Mouse (Mus musculus): ENCODE results near the gene Chrng.
A peak's percentile ranks its signal among the peaks of the same experiment; 100 is the strongest.

The Chrng gene

DNA sequence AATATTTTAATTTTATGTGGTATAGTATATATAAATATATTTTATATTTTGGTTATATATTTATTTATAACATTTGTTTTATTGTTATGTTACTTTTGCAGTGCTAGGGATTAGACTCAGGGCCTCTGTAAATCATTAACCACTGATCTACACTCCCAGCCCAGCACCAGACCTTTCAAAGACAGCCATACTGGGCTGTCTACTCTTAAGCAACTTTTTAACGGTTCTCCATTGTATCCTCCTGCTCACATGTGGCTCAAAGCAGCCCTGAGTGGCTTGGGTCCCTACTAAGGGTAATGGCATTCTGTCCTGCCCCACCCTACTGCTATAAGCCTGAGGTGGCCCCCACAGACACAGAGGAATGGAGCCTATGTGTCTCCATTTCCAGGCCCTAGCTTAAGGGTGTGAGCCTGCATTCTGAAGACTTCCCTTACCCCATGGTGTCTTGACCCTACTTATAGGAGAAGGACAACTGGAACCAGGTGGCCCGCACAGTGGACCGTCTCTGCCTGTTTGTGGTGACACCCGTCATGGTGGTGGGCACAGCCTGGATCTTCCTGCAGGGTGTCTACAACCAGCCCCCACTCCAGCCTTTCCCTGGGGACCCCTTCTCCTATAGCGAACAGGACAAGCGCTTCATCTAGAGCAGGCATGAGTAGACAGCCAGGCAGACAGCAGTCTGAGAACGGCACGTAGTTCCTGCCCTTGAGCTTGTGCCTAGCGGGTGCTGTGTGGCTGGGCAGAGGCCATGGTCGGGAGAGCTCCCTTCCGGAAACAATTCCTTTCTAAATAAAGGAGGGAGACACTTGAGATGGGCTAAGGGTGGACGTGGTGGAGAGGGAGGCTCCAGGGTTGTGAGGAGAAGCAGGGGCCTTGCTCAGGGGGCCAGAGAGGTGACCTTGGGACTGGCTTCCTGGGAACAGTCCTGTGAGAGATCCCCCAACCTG, 6.1 kb upstream of the Chrng start:
- no peak for DNase-seq (ENCODE audit: low spot score)

DNA sequence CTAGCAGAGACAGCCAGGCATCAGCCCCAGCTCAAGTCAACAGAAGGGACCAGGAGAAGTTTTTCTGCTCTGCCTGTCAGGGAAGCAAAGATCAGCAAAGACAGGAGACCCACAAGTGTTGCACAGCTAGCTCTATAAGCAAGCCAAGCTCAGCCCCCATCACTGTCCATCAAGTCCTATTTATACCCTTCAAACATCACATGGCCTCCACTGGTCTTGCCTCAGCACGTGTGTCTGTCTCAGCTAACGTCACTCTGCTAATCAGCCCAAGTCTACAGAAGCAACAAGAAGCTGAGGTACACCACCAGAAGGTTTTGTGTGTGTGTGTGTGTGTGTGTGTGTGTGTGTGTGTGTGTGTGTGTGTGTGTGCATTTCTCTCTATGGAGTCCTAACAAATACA, 3.6 kb upstream of the Chrng start:
- no peak for DNase-seq (ENCODE audit: low spot score)

DNA sequence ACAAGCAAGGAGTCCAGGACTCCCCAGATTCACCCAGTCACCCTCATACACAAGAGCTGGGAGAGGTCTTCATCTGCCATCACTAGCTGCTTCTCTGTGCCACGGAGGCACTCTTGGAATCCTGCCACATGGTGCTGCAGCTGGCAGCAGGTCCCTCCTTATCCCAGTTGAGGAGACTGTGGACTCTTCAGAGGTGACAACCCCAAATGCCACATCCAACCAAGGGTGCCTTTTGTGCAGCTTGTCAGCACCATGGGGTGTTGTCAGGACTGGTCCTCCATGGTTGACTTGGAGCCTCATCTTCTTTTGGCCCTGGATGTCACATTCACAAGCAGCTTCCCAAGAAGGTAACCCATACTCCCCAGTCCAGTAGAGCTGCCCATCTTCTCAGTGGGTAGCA, 2.6 kb upstream of the Chrng start:
- no peak for DNase-seq (ENCODE audit: low spot score)

DNA sequence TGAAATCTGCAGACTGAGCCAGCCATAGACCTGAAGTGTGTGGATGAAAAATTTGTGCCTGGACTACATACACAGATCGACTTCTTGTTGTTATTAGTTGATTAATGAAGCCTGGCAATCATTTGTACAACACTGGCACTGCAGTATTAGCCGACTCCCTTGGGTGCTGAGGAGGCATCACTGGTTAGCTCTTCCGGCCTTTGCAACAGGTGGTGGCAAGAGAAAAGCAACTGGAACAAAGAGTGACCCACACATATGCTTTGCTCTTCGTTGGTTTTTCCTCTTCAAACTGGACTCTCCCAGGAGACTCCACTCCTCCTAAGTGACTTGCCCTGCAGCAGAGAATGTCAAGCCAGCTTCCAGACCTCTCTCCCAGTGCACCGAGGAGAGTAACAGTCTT, 678 bp upstream of the Chrng start:
- DNase-seq (ENCODE audit: low spot score) = no peak

DNA sequence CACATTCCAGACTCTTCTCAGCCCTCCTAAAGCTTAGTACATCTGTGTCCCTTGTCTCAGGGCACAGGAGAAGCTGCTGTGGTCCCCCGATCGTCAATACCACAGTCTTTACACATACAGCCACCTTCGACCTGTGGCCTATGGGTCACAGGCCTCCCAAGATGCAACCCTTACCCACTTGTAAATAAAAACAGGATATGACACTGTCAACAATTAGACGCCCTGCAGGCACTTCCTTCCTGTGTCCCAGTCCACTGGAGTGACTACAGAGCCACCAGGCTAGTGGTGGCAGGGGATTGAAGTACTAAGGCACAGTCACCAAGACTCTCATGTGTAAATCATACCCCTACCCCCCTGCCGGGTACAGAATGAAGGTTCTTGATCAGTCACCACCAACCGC, 581 bp downstream of the Chrng start:
- DNase-seq (ENCODE audit: low spot score) = no peak

DNA sequence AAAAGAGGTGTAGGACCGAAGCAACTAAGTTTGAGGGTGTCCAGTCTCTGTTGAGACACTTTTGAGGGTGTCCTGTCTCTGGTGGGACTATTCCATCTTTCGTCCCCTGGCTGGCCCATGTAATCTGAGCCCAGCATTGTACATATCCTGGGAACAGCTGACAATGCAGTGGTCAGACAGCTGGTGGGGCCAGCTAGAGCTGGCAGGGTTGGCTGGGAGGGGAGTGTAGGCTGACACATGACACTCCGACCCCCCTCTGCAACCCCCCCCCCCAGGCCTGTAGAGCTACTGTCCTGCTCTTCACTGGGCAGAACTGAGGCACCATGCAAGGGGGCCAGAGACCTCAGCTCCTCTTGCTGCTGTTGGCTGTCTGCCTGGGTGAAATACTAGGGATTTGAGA, 1.0 kb downstream of the Chrng start:
- DNase-seq (ENCODE audit: low spot score) = no peak

DNA sequence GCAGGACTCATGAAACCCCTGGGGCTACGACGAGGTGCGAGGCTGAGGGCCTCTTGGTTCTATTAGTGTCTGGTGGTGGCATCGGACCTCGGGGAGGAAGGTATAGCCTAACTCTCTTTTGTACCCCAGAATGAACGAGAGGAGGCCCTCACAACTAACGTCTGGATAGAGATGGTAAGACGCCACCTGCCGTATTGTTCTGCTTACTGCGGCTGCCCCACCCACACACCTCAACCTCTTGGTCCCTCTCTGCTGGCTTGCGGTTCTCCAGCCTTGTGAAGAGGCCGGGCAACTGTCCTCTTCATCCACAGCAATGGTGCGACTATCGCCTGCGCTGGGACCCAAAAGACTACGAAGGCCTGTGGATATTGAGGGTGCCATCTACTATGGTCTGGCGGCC, 1.9 kb downstream of the Chrng start:
- no peak for DNase-seq (ENCODE audit: low spot score)

DNA sequence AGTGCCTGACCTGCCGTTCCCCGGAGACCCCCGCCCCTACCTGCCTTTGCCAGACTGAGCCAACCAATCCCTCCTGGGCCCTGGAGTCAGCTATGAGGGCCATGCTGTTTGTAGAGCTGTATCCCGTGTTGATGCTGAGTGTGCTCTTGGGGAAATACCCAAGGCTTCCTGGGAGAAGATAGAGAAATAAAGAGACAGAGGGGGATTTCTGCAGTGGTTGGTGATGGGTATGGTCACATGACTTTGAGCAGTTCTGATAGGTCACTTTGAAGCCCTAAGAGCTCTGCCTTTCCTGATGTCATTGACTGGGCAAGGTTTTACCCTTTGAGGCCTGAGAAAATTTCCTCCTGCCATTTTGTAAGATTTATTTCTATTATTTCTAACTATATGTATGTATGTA, 7.0 kb downstream of the Chrng start:
- DNase-seq (ENCODE audit: low spot score) = no peak

DNA sequence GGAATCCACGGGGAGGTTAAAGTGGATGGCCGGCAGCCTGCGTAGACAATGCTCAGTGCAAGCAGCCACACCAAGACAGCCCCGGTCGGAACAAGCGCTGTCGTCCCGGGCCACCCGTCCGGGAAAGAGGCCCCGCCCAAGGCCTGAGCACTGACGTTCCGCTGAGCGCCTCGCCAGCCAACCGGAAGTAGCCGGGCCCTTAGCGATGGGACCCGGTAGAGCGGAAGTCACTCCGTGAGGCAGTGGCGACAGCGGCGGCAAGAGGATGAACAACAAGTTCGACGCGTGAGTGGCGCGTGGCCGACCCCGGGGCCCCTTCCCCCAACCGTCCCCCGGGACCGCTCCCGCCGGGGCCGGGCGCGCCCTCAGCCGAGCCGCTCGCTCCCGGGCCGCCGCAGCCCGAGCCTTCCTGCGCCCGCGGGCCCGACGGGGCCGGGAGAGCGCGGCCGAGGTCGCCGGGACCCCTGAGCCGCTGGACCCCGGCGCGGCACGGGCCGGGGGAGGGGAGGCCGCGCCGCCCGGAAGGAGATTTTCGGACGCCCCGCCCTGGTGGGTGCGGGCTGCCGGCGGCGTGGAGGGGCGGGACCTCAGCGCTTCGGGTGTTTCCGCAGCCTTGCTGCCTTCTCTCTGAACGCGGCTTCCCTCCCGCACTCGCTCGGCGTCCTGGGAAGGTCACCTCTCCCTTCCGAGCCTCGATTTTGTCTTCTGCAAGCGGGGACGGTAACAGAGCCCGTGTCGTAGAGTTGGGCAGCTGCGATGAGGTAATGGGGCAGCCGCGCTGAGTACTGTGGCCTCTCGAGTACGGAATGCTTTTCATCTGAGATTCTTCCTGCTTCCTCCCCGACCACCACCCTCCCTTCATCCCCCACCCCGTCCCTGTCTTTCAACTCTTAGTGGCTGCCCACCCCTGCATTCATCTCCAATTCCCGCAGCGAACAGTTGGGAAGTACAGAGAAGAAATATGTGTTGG, 9.6 kb downstream of the Chrng start, which contains the start of gene Eif4e2:
TSS of gene Eif4e2 (plus strand) at position 180 of the 970 bp plus-strand sequence.
- DNase-seq (ENCODE audit: low spot score) = peak; percentile 79

DNA sequence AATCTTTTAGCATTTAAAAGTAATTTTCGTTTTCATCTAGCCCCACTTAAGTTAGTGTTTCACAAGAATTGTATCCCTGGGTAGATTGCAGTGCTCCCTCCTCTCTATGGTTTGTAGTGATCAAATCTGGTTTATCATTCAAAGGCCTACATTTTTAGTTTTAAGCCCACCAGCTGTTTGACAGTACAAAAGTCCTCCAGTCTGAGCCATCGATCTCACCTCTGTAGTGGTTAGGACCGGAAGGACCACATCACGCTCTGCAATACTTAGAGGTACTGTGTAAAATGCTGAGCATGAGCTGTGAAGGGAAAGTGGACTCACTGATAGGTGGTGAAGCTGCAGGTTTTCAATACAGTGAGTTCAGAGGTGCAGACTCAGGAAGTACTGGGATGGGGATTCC, 10.3 kb downstream of the Chrng start:
- DNase-seq (ENCODE audit: low spot score) = no peak

DNA sequence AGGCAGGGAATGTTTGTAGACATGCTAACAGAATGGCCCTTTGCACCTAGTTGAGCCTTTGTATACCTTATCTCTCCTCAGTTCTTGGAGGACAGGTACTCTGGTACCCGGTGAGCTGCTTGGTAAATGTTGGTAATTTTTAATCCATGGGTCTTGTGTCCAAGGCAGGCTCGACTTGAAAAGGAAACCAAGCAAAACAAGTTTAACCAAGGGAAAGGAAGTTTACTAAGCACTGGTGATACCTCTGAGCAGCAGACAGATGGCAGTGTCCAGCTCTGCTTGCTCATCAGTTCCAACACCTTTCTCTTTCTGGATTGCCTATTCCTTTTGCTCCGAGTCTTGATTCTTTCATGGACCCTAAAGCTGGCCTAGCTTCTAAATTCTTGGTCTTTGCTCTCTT, 13.5 kb downstream of the Chrng start:
- DNase-seq (ENCODE audit: low spot score) = no peak

DNA sequence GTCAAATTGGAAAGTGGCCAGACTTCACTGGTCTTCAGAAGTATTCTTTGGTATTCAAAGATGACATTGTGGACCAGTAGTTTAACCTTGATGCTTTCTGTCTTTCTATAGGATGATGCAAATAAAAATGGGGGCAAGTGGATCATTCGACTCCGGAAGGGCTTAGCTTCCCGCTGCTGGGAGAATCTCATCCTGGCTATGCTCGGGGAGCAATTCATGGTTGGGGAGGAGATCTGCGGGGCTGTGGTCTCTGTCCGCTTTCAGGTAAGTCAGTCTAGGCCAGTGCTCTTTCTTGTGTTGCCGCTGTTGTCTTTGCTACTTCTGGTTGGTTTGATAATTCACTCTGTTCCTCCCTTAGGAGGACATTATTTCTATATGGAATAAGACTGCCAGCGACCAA, 21.3 kb downstream of the Chrng start:
- DNase-seq (ENCODE audit: low spot score) = no peak

DNA sequence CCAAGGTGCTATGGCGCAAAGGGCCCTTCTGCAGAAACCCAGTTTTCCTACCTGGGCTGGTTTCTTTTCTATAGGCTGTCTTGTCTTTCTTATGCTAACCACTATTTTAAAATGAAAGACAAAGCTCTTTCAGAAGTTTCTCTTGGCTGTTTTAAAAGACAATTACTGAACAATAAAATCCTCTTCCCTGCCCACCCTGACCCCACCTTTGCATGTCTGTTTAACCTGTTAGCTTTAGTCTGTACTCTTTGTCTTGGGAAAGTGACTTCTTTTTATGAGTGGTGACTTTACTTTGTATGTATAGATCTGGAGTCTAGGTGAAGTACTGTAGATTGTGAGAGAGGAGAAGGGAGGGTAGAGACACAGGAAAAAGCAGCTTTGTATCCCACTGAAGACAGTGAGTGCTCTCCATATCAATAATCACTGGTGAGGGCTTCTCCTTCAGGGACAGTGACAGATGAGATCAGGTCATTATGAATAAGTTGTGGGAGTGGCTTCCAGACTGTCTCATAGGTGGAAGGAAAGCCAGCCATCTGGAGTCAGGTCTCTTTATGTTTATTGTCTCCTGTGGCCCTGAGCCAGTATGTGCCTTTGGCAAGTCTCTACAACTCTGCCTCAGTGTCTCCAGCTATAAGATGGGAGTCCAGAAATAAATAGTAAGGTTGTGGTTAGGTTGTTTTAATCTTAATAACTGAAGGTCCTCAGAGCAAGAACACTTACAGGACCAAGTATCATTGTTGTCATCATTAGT, 22.1 kb downstream of the Chrng start:
- DNase-seq (ENCODE audit: low spot score) = no peak

DNA sequence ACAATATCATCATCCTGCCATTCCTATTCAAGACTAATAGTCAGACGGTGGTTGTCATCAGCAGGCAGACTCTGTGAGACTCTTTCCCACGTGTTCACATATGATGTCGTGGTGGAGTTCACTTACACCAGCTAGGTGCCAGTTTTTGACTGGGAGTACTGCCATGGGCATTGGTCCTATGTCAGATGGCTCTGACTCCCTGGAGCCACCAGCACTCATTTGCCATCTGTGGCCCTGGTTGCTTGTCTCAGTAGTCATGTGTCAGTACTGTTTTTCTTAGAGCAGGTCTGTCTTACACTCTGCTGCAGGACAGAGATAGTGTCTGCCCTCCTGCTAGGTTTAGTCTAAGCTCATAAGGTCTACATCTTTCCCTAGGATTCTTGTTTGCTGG, 22.7 kb downstream of the Chrng start:
- no peak for DNase-seq (ENCODE audit: low spot score)

DNA sequence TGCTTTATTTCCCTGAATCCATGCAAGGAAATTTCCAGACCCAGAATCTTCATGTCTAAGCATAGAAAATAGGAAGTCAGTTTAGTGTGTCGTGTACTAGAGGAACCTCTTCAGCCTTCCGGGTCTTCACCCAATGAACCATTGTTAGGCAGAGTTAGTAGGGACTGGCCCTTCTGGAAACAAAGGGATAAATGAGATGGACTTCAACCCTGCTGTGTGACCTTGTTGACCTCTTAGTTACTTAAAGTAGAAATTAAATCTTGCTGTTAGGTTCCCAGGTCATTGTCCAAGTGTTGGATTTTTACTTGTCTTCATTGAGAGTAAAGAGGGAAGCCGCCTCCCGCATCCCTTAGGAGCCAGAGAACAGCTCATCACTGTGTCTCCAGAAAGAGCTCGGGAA, 26.1 kb downstream of the Chrng start:
- DNase-seq (ENCODE audit: low spot score) = no peak

DNA sequence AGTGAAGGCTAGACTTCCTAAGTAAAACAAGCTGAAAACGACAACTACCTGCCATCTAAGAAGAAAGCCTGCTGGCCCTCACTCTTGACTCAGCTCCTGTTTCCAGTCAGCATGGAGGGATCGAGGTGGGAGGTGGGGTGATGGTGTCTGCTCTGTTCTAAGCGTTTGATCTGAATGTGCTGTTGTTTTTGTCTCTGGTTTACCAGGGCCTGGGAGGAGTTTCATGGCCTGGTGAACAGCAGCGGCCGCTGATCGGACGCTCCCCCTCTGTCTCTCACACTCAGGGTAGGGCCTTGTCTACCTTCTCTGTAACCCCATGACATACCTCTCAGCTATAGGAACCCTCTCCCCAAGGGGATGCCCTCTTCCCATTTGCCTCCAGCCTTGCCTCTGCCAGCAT, 27.7 kb downstream of the Chrng start:
- DNase-seq (ENCODE audit: low spot score) = no peak

DNA sequence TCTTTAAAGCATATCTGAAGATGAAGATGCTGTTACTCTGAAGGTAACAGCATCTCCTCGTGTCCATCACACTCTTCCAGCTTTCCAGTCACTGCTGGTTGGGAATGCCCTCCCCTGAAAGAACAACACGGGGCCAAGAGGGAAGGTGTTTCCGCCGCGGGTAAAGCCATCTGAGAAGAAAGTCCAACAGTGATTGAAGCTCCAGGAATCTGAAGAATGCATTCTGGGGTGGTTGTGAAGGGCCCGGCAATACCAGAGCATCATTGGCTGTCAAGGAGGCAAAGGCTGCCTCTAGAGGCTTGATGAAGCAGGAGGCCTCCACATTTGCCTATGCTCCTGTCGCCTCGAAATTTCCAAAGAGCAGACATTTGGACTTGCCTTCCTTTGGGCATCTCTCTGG, 34.6 kb downstream of the Chrng start:
- DNase-seq (ENCODE audit: low spot score) = no peak

DNA sequence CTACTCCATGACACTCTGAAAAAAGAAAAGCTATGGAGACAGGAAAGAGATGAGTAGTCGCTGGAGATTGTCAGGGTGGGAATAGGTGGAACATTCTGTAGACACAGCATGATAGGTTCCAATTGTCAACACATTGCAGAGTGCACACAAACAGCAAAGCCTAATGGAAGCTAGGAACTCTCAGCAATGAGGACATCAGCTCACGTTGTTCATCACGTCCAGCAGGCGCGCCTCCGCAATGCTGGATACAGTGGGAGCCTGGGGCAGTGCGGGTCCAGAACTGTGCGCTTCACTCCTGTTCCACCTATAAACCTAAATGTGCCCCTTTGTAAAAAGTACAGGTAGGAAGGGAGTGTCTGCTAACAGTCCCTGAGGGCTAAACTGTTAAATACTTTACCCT, 38.6 kb downstream of the Chrng start:
- no peak for DNase-seq (ENCODE audit: low spot score)

DNA sequence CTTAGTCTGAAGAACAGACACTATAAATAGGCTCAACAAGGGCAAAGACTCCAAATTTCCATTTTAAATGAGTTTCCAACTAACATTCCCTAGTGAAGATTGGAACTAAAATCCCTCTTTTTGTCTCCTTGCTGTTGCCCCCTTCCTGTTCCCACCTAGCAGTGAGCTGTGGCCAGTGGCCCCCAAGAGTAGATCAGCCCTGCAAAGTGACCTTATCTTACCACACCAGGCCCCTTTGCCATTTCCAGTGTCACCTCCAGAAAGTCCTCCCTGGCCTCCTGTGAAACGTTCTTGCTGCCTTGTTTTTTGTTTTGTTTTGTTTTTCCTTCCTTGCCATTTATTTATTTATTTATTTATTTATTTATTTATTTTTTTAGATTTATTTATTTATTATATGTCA, 41.0 kb downstream of the Chrng start:
- DNase-seq (ENCODE audit: low spot score) = no peak

DNA sequence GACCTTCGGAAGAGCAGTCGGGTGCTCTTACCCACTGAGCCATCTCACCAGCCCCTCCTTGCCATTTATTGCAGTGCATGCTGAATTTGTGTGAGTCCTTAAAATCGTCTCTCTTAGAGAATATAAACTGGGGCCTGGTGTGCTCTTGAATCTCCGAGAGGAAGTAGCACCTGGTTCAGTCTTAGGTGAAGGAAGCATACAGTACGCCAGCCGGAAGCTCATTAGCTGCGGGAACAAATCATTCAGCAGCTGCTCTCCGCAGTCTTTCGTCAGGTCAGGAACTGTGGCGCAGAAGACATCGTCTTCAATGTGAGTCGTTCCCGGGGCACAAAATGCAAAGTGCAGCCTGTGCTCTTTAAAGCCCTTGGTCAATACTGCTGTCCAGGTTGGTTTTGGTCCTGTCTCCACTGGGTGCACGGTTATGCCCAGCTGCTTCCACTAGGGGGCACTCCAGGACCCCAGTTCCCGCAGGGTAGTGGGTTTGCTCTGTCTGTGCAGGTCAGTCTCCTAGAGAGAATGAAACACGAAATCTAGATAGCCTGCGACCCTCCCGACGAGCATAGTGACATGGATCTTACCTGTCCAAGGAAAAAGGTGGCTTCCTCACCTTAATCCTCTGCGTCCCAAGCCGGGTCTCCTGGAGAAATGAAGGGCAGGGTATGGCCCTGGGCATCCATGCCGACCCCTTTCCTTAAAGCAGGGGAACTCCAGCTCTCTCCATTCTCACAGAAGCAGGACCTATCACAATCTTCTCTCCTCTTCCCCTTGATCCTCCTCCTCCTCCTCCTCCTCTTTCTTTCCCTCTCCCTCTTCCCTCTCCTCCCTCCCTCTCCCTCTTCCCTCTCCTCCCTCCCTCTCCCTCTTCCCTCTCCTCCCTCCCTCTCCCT, 41.7 kb downstream of the Chrng start:
- peak; percentile 70 for DNase-seq (ENCODE audit: low spot score)

DNA sequence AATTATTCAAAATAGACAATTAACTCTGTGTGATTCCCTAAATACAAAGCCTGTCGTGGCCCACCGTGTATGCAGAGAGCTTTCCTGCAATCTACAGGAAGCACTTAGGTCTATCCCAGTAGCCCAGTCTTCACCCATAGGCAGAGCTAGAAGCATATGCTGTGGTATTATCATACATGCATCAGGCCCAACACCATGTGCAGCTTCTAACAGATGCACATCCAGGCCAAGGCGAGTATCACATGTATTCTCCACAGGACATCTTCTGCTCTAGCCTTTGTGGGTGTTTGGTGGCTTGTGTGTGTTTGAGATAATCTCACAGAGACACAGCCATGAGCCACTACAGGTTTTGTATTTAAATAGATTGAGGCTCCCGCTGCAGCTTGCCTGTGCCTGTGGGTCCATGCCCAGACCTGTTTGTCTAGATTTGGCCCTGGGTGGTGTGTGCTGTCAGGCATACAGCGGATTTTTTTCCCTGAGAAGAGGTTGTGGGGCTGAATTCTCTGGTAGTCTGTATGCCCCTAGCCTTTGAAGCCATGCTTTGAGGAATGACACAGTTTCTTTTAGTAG, 47.7 kb downstream of the Chrng start:
- DNase-seq (ENCODE audit: low spot score) = no peak
